Mouse (Mus musculus) left cerebral cortex, postnatal 4 days (tissue): ENCODE measurements at regions not wholly inside any gene's neighbourhood (a gene's known extent, or its start where the extent isn't known, plus 50 kb on each side); places are given as distances from the start of the nearest gene placed in this dataset.
A peak's percentile ranks its signal among the peaks of the same experiment; 100 is the strongest.

Source experiments
- DNase-seq: peaks from one replicate; pipeline ENCODE4 v3.0.0-alpha.2; 2022
- intact Hi-C: fragments of 180-260 bp; cut with DNase I; formaldehyde crosslinking; loops from one replicate; pipeline ENCODE4 v1.15.1; 2025

- no peak for DNase-seq
- intact Hi-C loops = no loop called here
Measured at GRCm38 (mm10) chr3:132477768-132478167, 151.9 kb upstream of the Gimd1 start.

- no peak for DNase-seq
- intact Hi-C loops = no loop called here
Measured at GRCm38 (mm10) chr3:132479275-132479674, 150.3 kb upstream of the Gimd1 start.

GRCm38 (mm10) chr3:132484814-132485213, 144.8 kb upstream of the Gimd1 start:
- intact Hi-C loops = no loop called here
- DNase-seq = no peak

- intact Hi-C loops = no loop called here
Measured at GRCm38 (mm10) chr3:132485553-132485952, 144.1 kb upstream of the Gimd1 start.

GRCm38 (mm10) chr3:132506095-132506494, 123.5 kb upstream of the Gimd1 start:
- intact Hi-C loops = no loop called here
- peak; percentile 77 for DNase-seq

More at GRCm38 (mm10) chr3:132485553-132485952, 144.1 kb upstream of the Gimd1 start:
- DNase-seq = no peak

- no peak for DNase-seq
- intact Hi-C loops = no loop called here
Measured at GRCm38 (mm10) chr3:132510240-132510639, 119.4 kb upstream of the Gimd1 start.

GRCm38 (mm10) chr3:132512526-132513102, 117.0 kb upstream of the Gimd1 start:
- no peak for DNase-seq
- intact Hi-C loops = no loop called here

- intact Hi-C loops = no loop called here
- DNase-seq = no peak
Measured at GRCm38 (mm10) chr3:132533323-132533904, 96.2 kb upstream of the Gimd1 start.

GRCm38 (mm10) chr3:132539780-132540658, 89.6 kb upstream of the Gimd1 start:
- intact Hi-C loops = no loop called here

GRCm38 (mm10) chr3:132551238-132551808, 78.3 kb upstream of the Gimd1 start:
- no peak for DNase-seq
- intact Hi-C loops = no loop called here

More at GRCm38 (mm10) chr3:132539780-132540658, 89.6 kb upstream of the Gimd1 start:
- DNase-seq = no peak

GRCm38 (mm10) chr3:132565755-132566154, 63.9 kb upstream of the Gimd1 start:
- no peak for DNase-seq
- intact Hi-C loops = no loop called here

- intact Hi-C loops = no loop called here
- no peak for DNase-seq
Measured at GRCm38 (mm10) chr3:132566301-132566700, 63.3 kb upstream of the Gimd1 start.
